Mouse (Mus musculus): ENCODE results near the gene Ssh1. TPM values are rescaled to one million over a fixed set of nuclear protein-coding genes. Genes with fewer than 3 reads are reported as not detected.

Gene Ssh1
- polyA plus RNA-seq, 1 experiment from 2014 or later = 4.3 TPM

GRCm38 (mm10) chr5:113937650-113938049 lies 56.0 kb downstream of the Ssh1 start:
- TF ChIP-seq EP300 (IDR thresholded peaks at IDR 0.05; ENCODE audit: low read depth) = no peak
- no peak for TF ChIP-seq CTCF (IDR thresholded peaks at IDR 0.05; ENCODE audit: low read depth)
- DNase-seq = no peak
- H3K36me3 ChIP-seq (replicated peaks; ENCODE audit: insufficient read depth, low read length) = peaks cover 25% of the 10 kb centered on the region
- H3K9me3 ChIP-seq (ENCODE audit: low read length) = no peaks in the 10 kb centered on the region
- H3K4me3 ChIP-seq (ENCODE audit: low read depth, low read length) = no peak overlapping the region
- 43% methylated on average over 7 of the region's 7 CpGs for WGBS (ENCODE audit: insufficient replicate concordance)
- no peak overlapping the region for H3K4me2 ChIP-seq (ENCODE audit: low read depth, low read length)
- peak; percentile 63 for ATAC-seq
- no peak overlapping the region for H3K27ac ChIP-seq (ENCODE audit: low read depth)
- no peaks in the 10 kb centered on the region for H3K4me1 ChIP-seq (ENCODE audit: insufficient read depth)
- no peak overlapping the region for H3K9ac ChIP-seq (replicated peaks)
- H3K27me3 ChIP-seq (ENCODE audit: insufficient read depth, low read length) = no peaks in the 10 kb centered on the region

GRCm38 (mm10) chr5:113933889-113934288 lies 59.8 kb downstream of the Ssh1 start:
- TF ChIP-seq CTCF (IDR thresholded peaks at IDR 0.05; ENCODE audit: low read depth) (no peak), EP300 (IDR thresholded peaks at IDR 0.05; ENCODE audit: low read depth) (no peak)
- Histone ChIP-seq H3K9me3 (ENCODE audit: low read length) (no peaks in the 10 kb centered on the region), H3K36me3 (replicated peaks; ENCODE audit: insufficient read depth, low read length) (no peaks in the 10 kb centered on the region), H3K27ac (ENCODE audit: low read depth) (no peak overlapping the region), H3K9ac (replicated peaks) (no peak overlapping the region), H3K27me3 (ENCODE audit: insufficient read depth, low read length) (no peaks in the 10 kb centered on the region), H3K4me3 (ENCODE audit: low read depth, low read length) (no peak overlapping the region), H3K4me2 (ENCODE audit: low read depth, low read length) (no peak overlapping the region), H3K4me1 (ENCODE audit: insufficient read depth) (no peaks in the 10 kb centered on the region)
- no peak for ATAC-seq
- WGBS (ENCODE audit: insufficient replicate concordance) = 48% methylated on average over 6 of the region's 6 CpGs
- DNase-seq = no peak

GRCm38 (mm10) chr5:113933480-113933879 lies 60.2 kb downstream of the Ssh1 start:
- no peak overlapping the region for H3K9ac ChIP-seq (replicated peaks)
- H3K4me3 ChIP-seq (ENCODE audit: low read depth, low read length) = no peak overlapping the region
- no peak overlapping the region for H3K27ac ChIP-seq (ENCODE audit: low read depth)
- no peak overlapping the region for H3K4me2 ChIP-seq (ENCODE audit: low read depth, low read length)
- ATAC-seq = no peak
- H3K4me1 ChIP-seq (ENCODE audit: insufficient read depth) = no peaks in the 10 kb centered on the region
- TF ChIP-seq EP300 (IDR thresholded peaks at IDR 0.05; ENCODE audit: low read depth) = no peak
- TF ChIP-seq CTCF (IDR thresholded peaks at IDR 0.05; ENCODE audit: low read depth) = peak; percentile 59
- WGBS (ENCODE audit: insufficient replicate concordance) = 74% methylated on average over 4 of the region's 4 CpGs
- no peaks in the 10 kb centered on the region for H3K9me3 ChIP-seq (ENCODE audit: low read length)
- no peaks in the 10 kb centered on the region for H3K27me3 ChIP-seq (ENCODE audit: insufficient read depth, low read length)
- H3K36me3 ChIP-seq (replicated peaks; ENCODE audit: insufficient read depth, low read length) = no peaks in the 10 kb centered on the region
- DNase-seq = no peak

GRCm38 (mm10) chr5:113932310-113932709 lies 61.4 kb downstream of the Ssh1 start:
- TF ChIP-seq EP300 (IDR thresholded peaks at IDR 0.05; ENCODE audit: low read depth) (no peak), CTCF (IDR thresholded peaks at IDR 0.05; ENCODE audit: low read depth) (no peak)
- ATAC-seq (no peak), DNase-seq (no peak)
- Histone ChIP-seq H3K36me3 (replicated peaks; ENCODE audit: insufficient read depth, low read length) (no peaks in the 10 kb centered on the region), H3K27ac (ENCODE audit: low read depth) (no peak overlapping the region), H3K4me1 (ENCODE audit: insufficient read depth) (no peaks in the 10 kb centered on the region), H3K4me2 (ENCODE audit: low read depth, low read length) (no peak overlapping the region), H3K9me3 (ENCODE audit: low read length) (no peaks in the 10 kb centered on the region), H3K27me3 (ENCODE audit: insufficient read depth, low read length) (no peaks in the 10 kb centered on the region), H3K4me3 (ENCODE audit: low read depth, low read length) (no peak overlapping the region), H3K9ac (replicated peaks) (no peak overlapping the region)
- WGBS (ENCODE audit: insufficient replicate concordance) = 77% methylated on average over 3 of the region's 3 CpGs

GRCm38 (mm10) chr5:113930648-113931609 lies 62.8 kb downstream of the Ssh1 start:
- Histone ChIP-seq H3K9ac (replicated peaks) (no peak overlapping the region), H3K27ac (ENCODE audit: low read depth) (peak overlapping the region; percentile 48; the same call in 1 of the 2 replicates), H3K9me3 (ENCODE audit: low read length) (no peaks in the 10 kb centered on the region), H3K4me2 (ENCODE audit: low read depth, low read length) (peak overlapping the region; percentile 4; the same call in 1 of the 2 replicates), H3K36me3 (replicated peaks; ENCODE audit: insufficient read depth, low read length) (no peaks in the 10 kb centered on the region), H3K27me3 (ENCODE audit: insufficient read depth, low read length) (no peaks in the 10 kb centered on the region), H3K4me1 (ENCODE audit: insufficient read depth) (no peaks in the 10 kb centered on the region), H3K4me3 (ENCODE audit: low read depth, low read length) (no peak overlapping the region)
- peak; percentile 72 for ATAC-seq
- peak; percentile 47 for DNase-seq
- WGBS (ENCODE audit: insufficient replicate concordance) = 27% methylated on average over 18 of the region's 18 CpGs
- TF ChIP-seq EP300 (IDR thresholded peaks at IDR 0.05; ENCODE audit: low read depth) (no peak), CTCF (IDR thresholded peaks at IDR 0.05; ENCODE audit: low read depth) (no peak)

GRCm38 (mm10) chr5:113929950-113930647 lies 63.6 kb downstream of the Ssh1 start:
- no peak overlapping the region for H3K4me3 ChIP-seq (ENCODE audit: low read depth, low read length)
- no peaks in the 10 kb centered on the region for H3K27me3 ChIP-seq (ENCODE audit: insufficient read depth, low read length)
- H3K27ac ChIP-seq (ENCODE audit: low read depth) = peak overlapping the region; percentile 29; the same call in 1 of the 2 replicates
- TF ChIP-seq EP300 (IDR thresholded peaks at IDR 0.05; ENCODE audit: low read depth) (no peak), CTCF (IDR thresholded peaks at IDR 0.05; ENCODE audit: low read depth) (no peak)
- no peaks in the 10 kb centered on the region for H3K36me3 ChIP-seq (replicated peaks; ENCODE audit: insufficient read depth, low read length)
- H3K9ac ChIP-seq (replicated peaks) = no peak overlapping the region
- ATAC-seq = no peak
- H3K4me2 ChIP-seq (ENCODE audit: low read depth, low read length) = no peak overlapping the region
- DNase-seq = no peak
- H3K9me3 ChIP-seq (ENCODE audit: low read length) = no peaks in the 10 kb centered on the region
- WGBS (ENCODE audit: insufficient replicate concordance) = 45% methylated on average over 10 of the region's 10 CpGs
- no peaks in the 10 kb centered on the region for H3K4me1 ChIP-seq (ENCODE audit: insufficient read depth)

All from liver, postnatal 0 days (tissue).